Mouse (Mus musculus) thymus, postnatal 25 days (tissue): Measurements from ENCODE around the gene Rgs5.

Experiments
- DNase-seq: peaks from one replicate; pipeline ENCODE4 v3.0.0; 2022

Rgs5 gene

GRCm38 (mm10) chr1:169730599-169731100 lies 75.3 kb downstream of the Rgs5 start:
- DNase-seq: no peak

GRCm38 (mm10) chr1:169736139-169736538 lies 80.8 kb downstream of the Rgs5 start:
- DNase-seq: no peak

- no peak for DNase-seq
These were observed 81.9 kb downstream of the Rgs5 start for GRCm38 (mm10) chr1:169737231-169737630.

DNA sequence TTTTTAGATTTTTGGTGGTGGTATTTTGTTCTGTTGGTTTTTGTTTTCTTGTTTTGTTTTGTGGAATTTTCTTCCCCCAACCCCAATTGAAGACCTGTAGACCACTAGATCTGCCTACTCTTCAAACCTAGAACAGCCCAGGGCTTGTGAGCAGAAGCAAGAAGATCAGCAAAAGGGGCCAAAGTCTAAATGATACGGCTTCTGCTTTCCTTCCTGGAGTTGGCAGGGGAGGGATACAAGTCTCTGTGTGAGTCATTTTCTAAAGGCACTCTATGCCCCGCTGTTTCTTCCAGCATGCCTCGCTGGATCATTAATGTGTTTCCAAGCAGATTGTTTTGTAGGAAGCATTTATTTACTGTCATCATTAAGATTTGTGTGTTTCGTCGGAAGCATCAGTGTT lies 85.8 kb downstream of the Rgs5 start:
- DNase-seq: no peak
